Mouse (Mus musculus): ENCODE results near the gene Ddias. TPM values are rescaled to one million over a fixed set of nuclear protein-coding genes. Genes with fewer than 3 reads are reported as not detected.

Gene Ddias
- polyA plus RNA-seq, 1 experiment from 2014 or later: 17.3 TPM

GRCm38 (mm10) chr7:92811667-92812279 is 62.3 kb downstream of the Ddias start:
- DNase-seq (ENCODE audit: low spot score): no peak
- WGBS: 79% methylated on average over 7 of the region's 7 CpGs
- H3K27me3 ChIP-seq (ENCODE audit: insufficient read depth, poor library complexity, severe bottlenecking): no peaks in the 10 kb centered on the region
- no peaks in the 10 kb centered on the region for H3K9me3 ChIP-seq
- no peak overlapping the region for H3K27ac ChIP-seq
- no peaks in the 10 kb centered on the region for H3K4me1 ChIP-seq
- no peak overlapping the region for H3K4me3 ChIP-seq
- no peaks in the 10 kb centered on the region for H3K36me3 ChIP-seq

Other genes with a start within 250 kb of the Ddias start
- gene Ankrd42, start 237.1 kb downstream of the Ddias start, polyA plus RNA-seq (2016; fragmentation: Nextera tagmentation; extraction: Ambion mirVana): 3.9 and 4.1 TPM in 2 replicates
- 13.1 and 19.1 TPM in 2 replicates for gene Pcf11, start 204.3 kb downstream of the Ddias start, polyA plus RNA-seq (2016; fragmentation: Nextera tagmentation; extraction: Ambion mirVana)
- gene Rab30, start 132.6 kb downstream of the Ddias start, polyA plus RNA-seq (2016; fragmentation: Nextera tagmentation; extraction: Ambion mirVana): 4.8 and 7.2 TPM in 2 replicates
- 14.2 and 15.1 TPM in 2 replicates for gene Prcp, start 223 bp upstream of the Ddias start, polyA plus RNA-seq (2016; fragmentation: Nextera tagmentation; extraction: Ambion mirVana)
- 1.6 and 3.8 TPM in 2 replicates for gene Fam181b, start 205.6 kb upstream of the Ddias start, polyA plus RNA-seq (2016; fragmentation: Nextera tagmentation; extraction: Ambion mirVana)

Data from heart, embryonic 10.5 days (tissue).